Mouse (Mus musculus): ENCODE measurements at regions not wholly inside any gene's neighbourhood (a gene's known extent, or its start where the extent isn't known, plus 50 kb on each side); places are given as distances from the start of the nearest gene placed in this dataset.
"Not testable (repeated sequence)": the region's sequence is repeated elsewhere in the genome, so short reads cannot be mapped to it uniquely, and the experiment has no call there.

DNA sequence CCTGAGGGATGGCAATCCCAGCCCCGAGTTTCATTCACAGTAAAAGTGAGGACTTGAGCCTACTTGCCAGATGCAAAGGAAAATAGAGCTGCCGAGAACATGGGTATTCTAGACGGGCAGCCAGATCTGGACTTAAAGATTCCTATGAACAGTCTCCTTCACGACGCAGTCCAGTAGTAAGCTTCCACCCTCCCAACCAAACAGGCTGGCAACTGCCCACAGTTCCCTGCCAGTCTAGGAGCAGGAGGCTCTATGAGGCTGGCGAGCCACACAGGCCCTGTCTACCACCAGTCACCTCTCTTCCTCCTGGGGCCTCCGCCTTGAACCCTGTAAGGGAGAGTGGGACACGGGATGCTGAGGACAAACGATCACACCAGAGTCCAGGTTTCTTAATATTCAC lies 153.5 kb upstream of the Snrpn start:
- DNase-seq (ENCODE audit: low read depth, low spot score), result no peak

DNA sequence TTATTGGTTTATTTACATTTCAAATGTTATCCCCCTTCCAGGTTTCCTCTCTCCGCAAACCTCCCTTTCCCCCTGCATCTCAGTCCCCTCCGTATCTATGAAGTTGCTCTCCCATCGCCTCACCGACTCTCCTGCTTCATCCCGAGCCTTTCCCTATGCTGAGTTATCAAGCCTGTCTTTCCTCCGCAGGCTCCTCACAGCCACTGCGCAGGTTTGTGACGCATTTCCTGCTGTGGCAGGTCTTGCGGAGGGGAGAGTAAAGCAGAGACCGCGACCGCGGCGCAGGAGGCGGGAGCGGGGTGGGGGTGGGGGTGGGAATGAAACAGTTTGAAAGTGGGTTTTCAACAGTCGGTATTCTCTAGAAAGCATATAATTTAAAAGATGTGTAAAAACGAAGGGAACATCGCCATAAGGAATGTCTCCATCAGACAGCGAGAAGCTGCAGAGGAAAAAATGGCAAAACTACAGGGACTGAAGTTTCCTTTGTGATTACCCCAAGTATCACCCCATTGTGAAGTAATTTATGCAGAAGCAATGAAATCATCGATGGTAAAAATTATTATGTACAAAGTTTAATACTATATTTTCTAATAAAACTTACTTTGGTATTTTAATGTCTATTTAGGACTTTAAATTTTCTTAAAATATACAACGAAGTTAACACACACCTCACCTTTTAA lies 104.3 kb upstream of the Snrpn start:
- peak; percentile 39 for DNase-seq (ENCODE audit: low read depth, low spot score)

DNA sequence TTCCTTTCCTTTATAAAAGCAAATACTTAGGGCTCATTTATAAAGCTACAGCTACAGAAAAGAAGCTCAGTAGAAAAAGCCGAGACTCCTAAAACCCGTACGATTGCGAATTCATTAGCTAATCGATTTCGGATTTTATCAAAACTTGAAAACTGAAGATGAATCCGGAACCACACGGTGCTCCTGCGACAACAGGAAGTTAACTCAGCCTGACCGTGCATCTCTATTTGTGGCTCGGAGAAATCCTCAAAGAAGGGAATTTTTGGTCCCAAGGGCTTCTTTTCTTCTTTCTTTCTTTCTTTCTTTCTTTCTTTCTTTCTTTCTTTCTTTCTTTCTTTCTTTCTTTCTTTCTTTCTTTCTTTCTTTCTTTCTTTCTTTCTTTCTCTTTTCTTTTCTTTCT lies 103.7 kb upstream of the Snrpn start:
- peak; percentile 34 for DNase-seq (ENCODE audit: low read depth, low spot score)

DNA sequence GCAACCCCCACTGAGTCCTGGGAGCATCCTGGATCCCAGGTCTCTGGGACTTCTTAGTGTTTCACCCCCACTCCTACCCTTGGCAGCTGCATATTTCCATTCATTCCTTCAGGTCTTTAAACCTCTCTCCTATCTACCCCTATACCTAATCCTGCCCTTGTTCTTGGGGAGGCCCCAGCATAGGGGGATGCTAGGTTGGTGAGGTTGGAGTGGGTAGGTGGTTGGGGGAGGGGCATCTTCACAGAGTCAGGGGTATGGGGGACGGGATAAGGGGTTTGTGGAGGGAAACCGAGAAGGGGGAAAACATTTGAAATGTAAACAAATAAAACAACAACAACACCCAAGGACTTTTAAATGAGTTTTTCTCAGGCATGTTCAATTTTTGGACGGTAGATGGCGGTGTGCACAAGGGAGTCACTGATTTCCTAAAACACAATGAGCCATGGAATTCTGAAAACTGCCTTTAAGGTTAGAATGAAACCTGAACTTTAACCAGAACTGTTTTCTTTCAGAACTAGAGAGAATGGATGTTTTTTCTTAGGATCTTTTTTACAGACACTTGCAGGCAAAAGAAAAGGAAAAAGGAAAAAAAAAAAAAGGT lies 98.7 kb upstream of the Snrpn start:
- DNase-seq (ENCODE audit: low read depth, low spot score), result not testable (repeated sequence)

DNA sequence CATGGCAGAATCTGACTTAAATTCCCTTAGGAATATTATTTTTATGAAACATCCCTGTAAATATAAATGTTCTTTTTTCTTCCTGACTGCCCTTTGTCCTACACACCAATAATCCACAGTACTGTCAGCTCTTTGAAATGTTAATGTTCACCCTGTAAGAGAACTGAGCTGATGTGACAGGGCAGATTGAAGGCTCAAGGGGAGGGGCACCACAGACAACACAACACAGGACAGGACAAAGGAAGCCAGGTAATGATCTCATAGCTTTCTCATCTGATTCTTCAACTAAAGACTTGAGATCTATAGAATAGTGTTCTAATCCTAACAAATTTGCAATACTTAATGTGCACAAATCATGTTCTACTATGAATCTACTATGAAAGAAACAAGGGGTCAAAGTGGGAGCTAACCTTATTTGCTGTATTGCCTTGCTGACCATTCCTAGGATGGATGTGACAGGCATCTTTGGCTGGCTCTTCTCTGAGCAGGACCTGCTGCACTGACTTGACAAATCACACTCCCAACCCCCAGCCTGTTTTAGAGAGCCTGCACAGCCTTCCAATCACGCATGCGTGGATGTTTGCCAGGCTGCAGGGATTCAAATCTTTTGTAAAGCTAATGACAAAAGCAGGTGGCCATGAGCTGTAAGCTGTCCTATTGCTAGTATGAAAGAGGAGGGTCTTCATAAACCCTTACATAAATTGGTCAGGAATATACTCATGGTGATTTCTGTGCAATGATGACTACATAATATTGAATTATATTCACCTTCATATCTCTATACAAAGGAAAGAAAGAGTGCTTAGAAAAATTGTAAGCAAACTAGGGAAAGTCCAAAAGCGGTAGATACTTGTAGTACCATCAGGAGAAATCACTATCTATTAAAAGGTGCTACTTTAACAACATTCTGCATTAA lies 76.6 kb upstream of the Snrpn start:
- not testable (repeated sequence) for DNase-seq (ENCODE audit: low read depth, low spot score)

Data from retina, postnatal 7 days (tissue).